Mouse (Mus musculus): ENCODE data around the gene Scaf8. TPM values are rescaled to one million over a fixed set of nuclear protein-coding genes. Genes with fewer than 3 reads are reported as not detected.
"Not testable (repeated sequence)": the region's sequence is repeated elsewhere in the genome, so short reads cannot be mapped to it uniquely, and the experiment has no call there.

The Scaf8 gene
- total and polyA plus RNA-seq, 3 experiments: 15.6 to 31.4 (median 28.1) TPM

DNA sequence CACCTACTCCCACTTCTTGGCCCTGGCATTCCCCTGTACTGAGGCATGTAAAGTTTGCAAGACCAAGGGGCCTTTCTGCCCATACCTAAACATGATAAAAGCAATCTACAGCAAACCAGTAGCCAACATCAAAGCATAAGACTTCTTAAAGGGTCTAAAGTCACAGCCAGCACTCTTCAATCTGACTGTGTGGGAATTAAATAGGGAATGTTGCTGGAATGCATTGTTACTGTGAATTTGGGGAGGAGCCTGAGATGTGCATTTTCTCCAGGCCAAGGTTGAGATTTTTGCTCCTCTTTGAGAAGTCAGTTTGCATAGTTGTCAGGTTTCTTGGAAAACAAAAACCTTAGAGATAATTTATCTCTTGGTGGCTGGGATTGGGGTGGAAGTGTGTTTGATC lies 36.4 kb downstream of the Scaf8 start:
- Histone ChIP-seq H3K36me3 (ENCODE audit: control insufficient read depth, insufficient read depth, low read length) (peaks cover 8% of the 10 kb centered on the region), H3K27me3 (ENCODE audit: control insufficient read depth, insufficient read depth, low read length) (no peaks in the 10 kb centered on the region), H3K4me1 (ENCODE audit: control insufficient read depth, insufficient read depth, low read length) (peaks cover 2% of the 10 kb centered on the region), H3K9ac (ENCODE audit: low read depth, low read length) (no peak overlapping the region), H3K4me3 (no peak overlapping the region), H3K79me2 (replicated peaks; ENCODE audit: control insufficient read depth, insufficient read depth, low read length) (no peaks in the 10 kb centered on the region; the same call in 1 of the 2 replicates), H3K27ac (no peak overlapping the region)
- intact Hi-C loops (cut with DNase I): loop anchor here (5.0 kb wide), 1 partner anchor 34 kb away; no protein-coding TSS in a partner anchor
- no peak for TF ChIP-seq CTCF (IDR thresholded peaks at IDR 0.05)
- TF ChIP-seq EP300 (IDR thresholded peaks at IDR 0.05; ENCODE audit: insufficient read depth, low read depth, low read length): no peak
- no peak for TF ChIP-seq POLR2A (IDR thresholded peaks at IDR 0.05; ENCODE audit: insufficient read depth, low read depth, low read length)
- DNase-seq: no peak

DNA sequence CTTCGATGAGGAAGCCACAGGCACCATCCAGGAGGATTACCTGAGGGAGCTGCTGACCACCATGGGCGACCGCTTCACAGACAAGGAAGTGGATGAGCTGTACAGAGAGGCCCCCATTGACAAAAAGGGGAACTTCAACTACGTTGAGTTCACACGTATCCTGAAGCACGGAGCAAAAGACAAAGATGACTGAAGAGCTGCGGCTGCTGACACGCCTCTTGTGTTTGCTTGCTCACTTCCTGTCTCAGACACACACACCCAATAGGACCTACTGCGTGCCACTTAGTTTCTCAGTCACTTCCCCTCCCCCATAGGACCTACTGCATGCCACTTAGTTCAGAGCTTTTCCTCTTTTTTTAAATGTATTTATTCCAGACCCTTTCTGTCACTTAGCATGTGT lies 41.4 kb downstream of the Scaf8 start:
- H3K9ac ChIP-seq (ENCODE audit: low read depth, low read length); intact Hi-C loops (cut with DNase I); H3K36me3 ChIP-seq (ENCODE audit: control insufficient read depth, insufficient read depth, low read length); H3K4me1 ChIP-seq (ENCODE audit: control insufficient read depth, insufficient read depth, low read length); H3K4me3 ChIP-seq; H3K27ac ChIP-seq; H3K79me2 ChIP-seq (replicated peaks; ENCODE audit: control insufficient read depth, insufficient read depth, low read length); H3K27me3 ChIP-seq (ENCODE audit: control insufficient read depth, insufficient read depth, low read length): not testable (repeated sequence)
- 67% methylated on average over 9 of the region's 9 CpGs for WGBS
- peak in 1 of 2 experiments; percentile 17 for DNase-seq

DNA sequence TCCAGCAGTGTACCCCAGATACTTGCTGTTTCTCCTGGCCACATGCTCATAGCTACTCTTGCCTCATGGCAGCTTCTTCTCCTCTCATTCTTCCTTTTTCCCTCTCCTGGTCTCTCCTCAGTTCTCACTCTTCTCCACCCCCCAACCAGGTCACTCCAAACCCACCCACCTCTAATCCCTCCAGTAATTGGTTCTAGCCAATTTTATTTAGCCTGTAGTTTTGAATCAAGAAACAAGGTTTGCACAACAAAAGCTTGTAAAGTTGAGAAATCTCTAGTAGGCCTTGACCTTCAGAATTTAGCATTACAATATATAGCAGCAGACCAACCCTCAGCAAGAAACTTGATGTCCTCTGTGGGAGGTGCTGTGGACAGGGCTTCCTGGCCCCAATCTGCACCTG lies 42.2 kb downstream of the Scaf8 start:
- TF ChIP-seq CTCF (IDR thresholded peaks at IDR 0.05) (no peak), EP300 (IDR thresholded peaks at IDR 0.05; ENCODE audit: insufficient read depth, low read depth, low read length) (no peak), POLR2A (IDR thresholded peaks at IDR 0.05; ENCODE audit: insufficient read depth, low read depth, low read length) (no peak)
- no peaks in the 10 kb centered on the region for H3K79me2 ChIP-seq (replicated peaks; ENCODE audit: control insufficient read depth, insufficient read depth, low read length)
- intact Hi-C loops (cut with DNase I): no loop called here
- H3K4me3 ChIP-seq: no peak overlapping the region
- H3K27me3 ChIP-seq (ENCODE audit: control insufficient read depth, insufficient read depth, low read length): no peaks in the 10 kb centered on the region
- no peak overlapping the region for H3K27ac ChIP-seq
- DNase-seq: no peak
- peaks cover 11% of the 10 kb centered on the region for H3K36me3 ChIP-seq (ENCODE audit: control insufficient read depth, insufficient read depth, low read length)
- H3K4me1 ChIP-seq (ENCODE audit: control insufficient read depth, insufficient read depth, low read length): no peaks in the 10 kb centered on the region
- H3K9ac ChIP-seq (ENCODE audit: low read depth, low read length): no peak overlapping the region

DNA sequence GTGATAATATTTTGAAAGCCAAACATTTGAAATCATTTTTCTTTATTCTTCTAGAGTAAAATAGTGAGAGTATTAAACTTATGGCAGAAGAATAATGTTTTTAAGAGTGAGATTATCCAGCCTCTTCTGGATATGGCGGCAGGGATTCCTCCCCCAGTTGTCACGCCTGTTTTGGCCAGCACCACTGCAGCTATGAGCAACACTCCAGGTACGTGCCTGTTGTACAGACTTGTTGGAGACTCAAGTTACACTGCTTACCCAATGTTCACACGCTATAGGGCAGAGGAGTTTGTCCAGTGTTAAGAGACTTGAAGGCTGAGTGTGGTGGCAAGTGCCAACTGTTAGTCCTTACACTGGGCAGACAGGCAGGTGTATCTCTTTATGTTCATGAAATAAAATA lies 48.1 kb downstream of the Scaf8 start:
- Histone ChIP-seq H3K79me2 (replicated peaks; ENCODE audit: control insufficient read depth, insufficient read depth, low read length) (no peaks in the 10 kb centered on the region), H3K4me3 (no peak overlapping the region), H3K4me1 (ENCODE audit: control insufficient read depth, insufficient read depth, low read length) (no peaks in the 10 kb centered on the region), H3K9ac (ENCODE audit: low read depth, low read length) (no peak overlapping the region), H3K27ac (no peak overlapping the region), H3K36me3 (ENCODE audit: control insufficient read depth, insufficient read depth, low read length) (peaks cover 13% of the 10 kb centered on the region), H3K27me3 (ENCODE audit: control insufficient read depth, insufficient read depth, low read length) (no peaks in the 10 kb centered on the region)
- intact Hi-C loops (cut with DNase I): no loop called here
- 77% methylated on average over 4 of the region's 4 CpGs for WGBS
- TF ChIP-seq POLR2A (IDR thresholded peaks at IDR 0.05; ENCODE audit: insufficient read depth, low read depth, low read length) (no peak), EP300 (IDR thresholded peaks at IDR 0.05; ENCODE audit: insufficient read depth, low read depth, low read length) (no peak), CTCF (IDR thresholded peaks at IDR 0.05) (no peak)
- DNase-seq: no peak

GRCm38 (mm10) chr17:3180425-3180945 lies 65.7 kb downstream of the Scaf8 start:
- 74% methylated on average over 1 of the region's 1 CpGs for WGBS
- intact Hi-C loops (cut with DNase I); H3K4me1 ChIP-seq (ENCODE audit: control insufficient read depth, insufficient read depth, low read length); DNase-seq; H3K4me3 ChIP-seq; H3K36me3 ChIP-seq (ENCODE audit: control insufficient read depth, insufficient read depth, low read length); H3K79me2 ChIP-seq (replicated peaks; ENCODE audit: control insufficient read depth, insufficient read depth, low read length); H3K9ac ChIP-seq (ENCODE audit: low read depth, low read length); H3K27ac ChIP-seq; H3K27me3 ChIP-seq (ENCODE audit: control insufficient read depth, insufficient read depth, low read length): not testable (repeated sequence)

DNA sequence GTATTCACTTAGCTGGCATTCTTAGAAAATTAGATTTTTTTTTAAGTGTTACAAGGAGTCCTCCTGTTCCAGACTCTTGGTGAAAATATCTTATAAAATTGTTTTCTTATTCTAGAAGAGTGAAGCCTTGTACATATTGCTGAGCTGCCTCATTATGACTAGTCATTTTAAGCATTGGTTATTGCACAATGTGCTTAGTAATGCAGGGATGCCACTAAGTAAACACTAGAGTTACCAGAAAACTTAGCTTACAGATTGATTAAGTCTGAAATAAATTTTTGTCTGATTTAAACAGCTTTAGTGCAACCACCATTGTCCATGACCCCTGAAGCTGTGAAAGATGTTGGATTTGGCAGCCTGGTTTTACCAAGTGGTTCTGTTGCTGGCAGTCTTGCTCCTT lies 80.7 kb downstream of the Scaf8 start:
- intact Hi-C loops (cut with DNase I); H3K9ac ChIP-seq (ENCODE audit: low read depth, low read length); H3K4me3 ChIP-seq; H3K4me1 ChIP-seq (ENCODE audit: control insufficient read depth, insufficient read depth, low read length); H3K36me3 ChIP-seq (ENCODE audit: control insufficient read depth, insufficient read depth, low read length); H3K27ac ChIP-seq; H3K27me3 ChIP-seq (ENCODE audit: control insufficient read depth, insufficient read depth, low read length); H3K79me2 ChIP-seq (replicated peaks; ENCODE audit: control insufficient read depth, insufficient read depth, low read length); DNase-seq: not testable (repeated sequence)

DNA sequence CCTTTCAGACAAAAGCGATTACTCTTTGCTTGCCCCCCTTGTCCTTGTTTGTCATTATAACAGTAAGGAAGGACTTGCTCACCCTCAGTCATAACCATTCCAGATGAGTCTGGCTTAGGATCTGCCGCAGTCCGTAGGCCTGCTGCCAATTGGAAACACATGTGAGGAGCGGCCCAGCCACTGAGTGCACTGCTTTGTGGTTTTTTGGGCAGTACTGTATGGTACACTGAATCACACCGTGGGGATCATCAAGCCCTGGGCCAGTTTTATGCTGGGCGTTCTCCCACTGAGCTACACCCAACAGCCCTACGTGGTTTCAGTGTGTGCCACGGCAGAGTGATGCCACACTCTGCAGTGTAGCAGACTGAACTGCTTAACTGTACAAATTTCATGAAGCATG lies 85.6 kb downstream of the Scaf8 start:
- Histone ChIP-seq H3K27ac (no peak overlapping the region), H3K27me3 (ENCODE audit: control insufficient read depth, insufficient read depth, low read length) (no peaks in the 10 kb centered on the region), H3K9ac (ENCODE audit: low read depth, low read length) (no peak overlapping the region), H3K4me3 (no peak overlapping the region), H3K79me2 (replicated peaks; ENCODE audit: control insufficient read depth, insufficient read depth, low read length) (no peaks in the 10 kb centered on the region), H3K36me3 (ENCODE audit: control insufficient read depth, insufficient read depth, low read length) (peaks cover 11% of the 10 kb centered on the region), H3K4me1 (ENCODE audit: control insufficient read depth, insufficient read depth, low read length) (no peaks in the 10 kb centered on the region; the same call in 1 of the 2 replicates)
- TF ChIP-seq POLR2A (IDR thresholded peaks at IDR 0.05; ENCODE audit: insufficient read depth, low read depth, low read length) (no peak), EP300 (IDR thresholded peaks at IDR 0.05; ENCODE audit: insufficient read depth, low read depth, low read length) (no peak), CTCF (IDR thresholded peaks at IDR 0.05) (no peak)
- peak in 1 of 2 experiments; percentile 46 for DNase-seq
- intact Hi-C loops (cut with DNase I): no loop called here
- 63% methylated on average over 8 of the region's 8 CpGs for WGBS

All from heart, adult 2 months (tissue).